Mouse (Mus musculus) limb, embryonic 14.5 days (tissue): ENCODE measurements at regions not wholly inside any gene's neighbourhood (a gene's known extent, or its start where the extent isn't known, plus 50 kb on each side); places are given as distances from the start of the nearest gene placed in this dataset.

ENCODE experiments used
- ATAC-seq: fragments of 200-750 bp; cut with Nextera tagmentation; 2 replicates; pipeline ENCODE4 v1.8.0; 2017; ENCODE audit warnings: low read depth, moderate number of reproducible peaks, moderate TSS enrichment; ENCODE audit not compliant: low FRiP score
- DNase-seq: peaks from one replicate; pipeline ENCODE4 v3.0.0-alpha.2; 2015; ENCODE audit warnings: low spot score
- H3K27ac ChIP-seq: fragments of 300-500 bp; sonication (generic); replicated peaks from 2 replicates; pipeline ENCODE4 v1.5.1; 2014; ENCODE audit warnings: low read depth, mild to moderate bottlenecking, low read length, moderate library complexity, mixed read lengths
- H3K27me3 ChIP-seq: fragments of 300-500 bp; sonication (generic); 2 replicates; pipeline ENCODE4 v1.6.1; 2014; ENCODE audit warnings: low read length, mixed read lengths; ENCODE audit not compliant: control insufficient read depth, insufficient read depth
- H3K36me3 ChIP-seq: fragments of 300-500 bp; sonication (generic); 2 replicates; pipeline ENCODE4 v1.6.1; 2014; ENCODE audit warnings: mild to moderate bottlenecking, low read length, moderate library complexity, mixed read lengths; ENCODE audit not compliant: control insufficient read depth, insufficient read depth
- H3K4me1 ChIP-seq: fragments of 300-500 bp; sonication (generic); 2 replicates; pipeline ENCODE4 v1.6.1; 2014; ENCODE audit warnings: antibody characterized with exemption, low read length, mixed read lengths; ENCODE audit not compliant: control insufficient read depth, insufficient read depth
- H3K4me2 ChIP-seq: fragments of 300-500 bp; sonication (generic); replicated peaks from 2 replicates; pipeline ENCODE4 v1.6.1; 2014; ENCODE audit warnings: low read depth, mild to moderate bottlenecking, low read length, moderate library complexity; ENCODE audit not compliant: severe bottlenecking
- H3K4me3 ChIP-seq: fragments of 300-500 bp; sonication (generic); replicated peaks from 2 replicates; pipeline ENCODE4 v1.5.1; 2014; ENCODE audit warnings: low read length
- H3K9ac ChIP-seq: fragments of 300-500 bp; sonication (generic); 2 replicates; pipeline ENCODE4 v1.6.1; 2014; ENCODE audit warnings: mild to moderate bottlenecking, low read depth, low read length, moderate library complexity; ENCODE audit not compliant: severe bottlenecking
- H3K9me3 ChIP-seq: fragments of 300-500 bp; sonication (generic); 2 replicates; pipeline ENCODE4 v1.6.1; 2016; ENCODE audit warnings: low read length; ENCODE audit not compliant: control insufficient read depth
- POLR2A ChIP-seq: fragments of 200-500 bp; IDR thresholded peaks from 2 replicates; pipeline ENCODE4 v1.8.0; 2012; ENCODE audit warnings: inconsistent platforms, mild to moderate bottlenecking, moderate library complexity, borderline replicate concordance; ENCODE audit not compliant: insufficient read depth, insufficient read length; ENCODE audit errors: extremely low read depth
- WGBS: fragments of 180-500 bp; shearing (Covaris S2); extraction: QIAGEN DNeasy Blood & Tissue Kit; methylation state at CpG from one replicate; pipeline ENCODE4 v1.1.7; 2014; 5-methylcytosine and 5-hydroxymethylcytosine counted together

GRCm38 (mm10) chr2:110528191-110528590 lies 68.9 kb upstream of the Slc5a12 start:
- Histone ChIP-seq H3K36me3 (no peaks in the 10 kb centered on the region), H3K4me3 (no peak overlapping the region), H3K9ac (no peak overlapping the region), H3K9me3 (no peaks in the 10 kb centered on the region), H3K27me3 (no peaks in the 10 kb centered on the region), H3K4me2 (no peak overlapping the region), H3K27ac (no peak overlapping the region), H3K4me1 (0 out of 2 replicates have a peak, but pooled peaks cover 2% of the 10 kb centered on the region)
- WGBS: 24% methylated on average over 3 of the region's 3 CpGs
- DNase-seq (peak; percentile 63), ATAC-seq (peak; percentile 60; the same call in 1 of the 2 replicates)
- no peak for TF ChIP-seq POLR2A

GRCm38 (mm10) chr2:110540140-110540539 lies 57.0 kb upstream of the Slc5a12 start:
- 75% methylated on average over 2 of the region's 2 CpGs for WGBS
- no peak for TF ChIP-seq POLR2A
- H3K27me3 ChIP-seq: no peaks in the 10 kb centered on the region

GRCm38 (mm10) chr2:110540570-110541357 lies 56.3 kb upstream of the Slc5a12 start:
- TF ChIP-seq POLR2A: no peak
- H3K27me3 ChIP-seq: no peaks in the 10 kb centered on the region
- H3K4me2 ChIP-seq: no peak overlapping the region
- no peak for DNase-seq
- H3K4me3 ChIP-seq: no peak overlapping the region
- H3K9ac ChIP-seq: no peak overlapping the region
- H3K4me1 ChIP-seq: no peaks in the 10 kb centered on the region
- no peaks in the 10 kb centered on the region for H3K9me3 ChIP-seq
- 73% methylated on average over 6 of the region's 6 CpGs for WGBS
- no peak overlapping the region for H3K27ac ChIP-seq
- H3K36me3 ChIP-seq: no peaks in the 10 kb centered on the region
- ATAC-seq: peak; percentile 55; the same call in 1 of the 2 replicates

More at GRCm38 (mm10) chr2:110540140-110540539, 57.0 kb upstream of the Slc5a12 start:
- Histone ChIP-seq H3K4me3 (no peak overlapping the region), H3K27ac (no peak overlapping the region), H3K36me3 (no peaks in the 10 kb centered on the region), H3K4me2 (no peak overlapping the region), H3K9ac (no peak overlapping the region), H3K4me1 (no peaks in the 10 kb centered on the region), H3K9me3 (no peaks in the 10 kb centered on the region)
- ATAC-seq (no peak), DNase-seq (no peak)

GRCm38 (mm10) chr2:110541358-110541737 lies 55.8 kb upstream of the Slc5a12 start:
- H3K9ac ChIP-seq: no peak overlapping the region
- no peaks in the 10 kb centered on the region for H3K36me3 ChIP-seq
- H3K27me3 ChIP-seq: no peaks in the 10 kb centered on the region
- H3K4me3 ChIP-seq: no peak overlapping the region
- no peak for ATAC-seq
- no peak for TF ChIP-seq POLR2A
- DNase-seq: no peak
- no peaks in the 10 kb centered on the region for H3K9me3 ChIP-seq
- H3K4me1 ChIP-seq: no peaks in the 10 kb centered on the region
- 62% methylated on average over 5 of the region's 5 CpGs for WGBS
- no peak overlapping the region for H3K27ac ChIP-seq
- no peak overlapping the region for H3K4me2 ChIP-seq
